Mouse (Mus musculus): ENCODE results near the gene Fam83f.
A peak's percentile ranks its signal among the peaks of the same experiment; 100 is the strongest.

Gene Fam83f

GRCm38 (mm10) chr15:80672810-80673209 is 1.2 kb downstream of the Fam83f start:
- DNase-seq: no peak

GRCm38 (mm10) chr15:80673337-80674095 is 1.9 kb downstream of the Fam83f start:
- DNase-seq: no peak

GRCm38 (mm10) chr15:80674700-80675099 is 3.1 kb downstream of the Fam83f start:
- DNase-seq: no peak

- peak; percentile 44 to 47 for DNase-seq
Observed at GRCm38 (mm10) chr15:80679515-80680215, 8.0 kb downstream of the Fam83f start.

- no peak for DNase-seq
Observed at GRCm38 (mm10) chr15:80680347-80681030, 8.8 kb downstream of the Fam83f start.

GRCm38 (mm10) chr15:80681466-80681881 is 9.8 kb downstream of the Fam83f start:
- DNase-seq: no peak

- DNase-seq: no peak
Observed at GRCm38 (mm10) chr15:80682343-80682742, 10.7 kb downstream of the Fam83f start.

GRCm38 (mm10) chr15:80683151-80683550 is 11.5 kb downstream of the Fam83f start:
- no peak for DNase-seq

GRCm38 (mm10) chr15:80683990-80684389 is 12.3 kb downstream of the Fam83f start:
- no peak for DNase-seq

- DNase-seq: no peak
Observed at GRCm38 (mm10) chr15:80684786-80685602, 13.3 kb downstream of the Fam83f start.

GRCm38 (mm10) chr15:80685603-80685895 is 13.9 kb downstream of the Fam83f start:
- no peak for DNase-seq

GRCm38 (mm10) chr15:80688536-80688935 is 16.9 kb downstream of the Fam83f start:
- no peak for DNase-seq

- DNase-seq: no peak
Observed at GRCm38 (mm10) chr15:80693492-80693891, 21.8 kb downstream of the Fam83f start.

GRCm38 (mm10) chr15:80694125-80694910 is 22.7 kb downstream of the Fam83f start:
- DNase-seq: peak; percentile 74 to 84

GRCm38 (mm10) chr15:80697564-80697963 is 25.9 kb downstream of the Fam83f start:
- no peak for DNase-seq

- DNase-seq: no peak
Observed at GRCm38 (mm10) chr15:80701481-80702257, 30.0 kb downstream of the Fam83f start.

GRCm38 (mm10) chr15:80702910-80703309 is 31.3 kb downstream of the Fam83f start:
- no peak for DNase-seq

- peak in 1 of 2 experiments; percentile 34 for DNase-seq
Observed at GRCm38 (mm10) chr15:80703495-80703894, 31.8 kb downstream of the Fam83f start.

GRCm38 (mm10) chr15:80704267-80704666 is 32.6 kb downstream of the Fam83f start:
- peak; percentile 87 to 89 for DNase-seq

GRCm38 (mm10) chr15:80705828-80706549 is 34.3 kb downstream of the Fam83f start:
- DNase-seq: peak; percentile 86 to 92

GRCm38 (mm10) chr15:80706596-80706995 is 34.9 kb downstream of the Fam83f start:
- no peak for DNase-seq

All from cerebellum, adult 18-20 months (tissue).